Mouse (Mus musculus) CD4-positive naive resting alpha-beta T cell, adult 76 days (primary cell): ENCODE results near the gene Rab7. TPM values are rescaled to one million over a fixed set of nuclear protein-coding genes. Genes with fewer than 3 reads are reported as not detected.

ENCODE experiments used
- total RNA-seq: library from RNA; stranded (reverse); gene quantifications from one replicate; pipeline ENCODE4 v1.2.4, GENCODE M21; 2023

Rab7 gene
- 151 TPM for total RNA-seq

DNA sequence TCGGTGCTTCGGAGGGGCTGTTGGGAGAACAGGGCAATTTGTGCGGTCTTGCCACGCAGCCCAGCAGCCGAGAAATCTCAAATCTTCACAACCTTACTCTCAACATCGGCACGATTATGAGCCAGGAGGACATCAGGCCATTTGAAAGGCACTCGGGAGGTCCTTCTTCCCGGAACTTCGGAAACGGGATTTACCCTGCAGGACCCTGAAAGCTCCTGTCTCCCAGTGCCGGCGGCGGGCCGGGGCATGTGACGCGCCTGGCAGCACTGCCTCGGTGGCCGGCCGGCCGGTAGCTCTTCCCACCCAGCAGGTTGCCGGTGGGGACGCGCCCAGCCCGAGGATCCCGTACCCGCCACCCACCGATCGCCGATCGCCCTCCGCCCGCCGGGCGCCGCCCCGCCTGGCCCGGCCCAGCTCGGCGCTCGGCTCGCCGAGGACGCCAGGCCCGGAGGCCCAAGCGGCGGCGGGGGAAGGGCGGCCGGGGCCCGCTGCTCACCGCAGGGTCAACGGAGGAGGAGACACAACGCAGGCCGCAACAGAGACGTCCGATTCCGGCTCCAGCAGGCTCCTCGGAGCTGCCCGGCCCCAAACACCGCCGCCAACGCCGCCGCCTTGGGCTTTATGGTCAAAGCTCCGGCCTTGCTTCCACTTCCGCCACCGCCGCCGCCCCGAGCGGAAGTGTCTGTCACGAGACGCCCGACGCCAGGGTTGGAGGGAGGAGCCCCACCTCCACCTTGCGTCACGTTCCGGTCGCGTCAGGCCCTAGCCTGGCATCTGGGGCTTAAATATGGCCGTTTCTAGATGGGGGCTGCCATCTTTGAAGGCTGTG is at the start of gene Rab7:
Gene Rab7 (minus strand): TSS at position 694 of the 829 bp plus-strand sequence.

DNA sequence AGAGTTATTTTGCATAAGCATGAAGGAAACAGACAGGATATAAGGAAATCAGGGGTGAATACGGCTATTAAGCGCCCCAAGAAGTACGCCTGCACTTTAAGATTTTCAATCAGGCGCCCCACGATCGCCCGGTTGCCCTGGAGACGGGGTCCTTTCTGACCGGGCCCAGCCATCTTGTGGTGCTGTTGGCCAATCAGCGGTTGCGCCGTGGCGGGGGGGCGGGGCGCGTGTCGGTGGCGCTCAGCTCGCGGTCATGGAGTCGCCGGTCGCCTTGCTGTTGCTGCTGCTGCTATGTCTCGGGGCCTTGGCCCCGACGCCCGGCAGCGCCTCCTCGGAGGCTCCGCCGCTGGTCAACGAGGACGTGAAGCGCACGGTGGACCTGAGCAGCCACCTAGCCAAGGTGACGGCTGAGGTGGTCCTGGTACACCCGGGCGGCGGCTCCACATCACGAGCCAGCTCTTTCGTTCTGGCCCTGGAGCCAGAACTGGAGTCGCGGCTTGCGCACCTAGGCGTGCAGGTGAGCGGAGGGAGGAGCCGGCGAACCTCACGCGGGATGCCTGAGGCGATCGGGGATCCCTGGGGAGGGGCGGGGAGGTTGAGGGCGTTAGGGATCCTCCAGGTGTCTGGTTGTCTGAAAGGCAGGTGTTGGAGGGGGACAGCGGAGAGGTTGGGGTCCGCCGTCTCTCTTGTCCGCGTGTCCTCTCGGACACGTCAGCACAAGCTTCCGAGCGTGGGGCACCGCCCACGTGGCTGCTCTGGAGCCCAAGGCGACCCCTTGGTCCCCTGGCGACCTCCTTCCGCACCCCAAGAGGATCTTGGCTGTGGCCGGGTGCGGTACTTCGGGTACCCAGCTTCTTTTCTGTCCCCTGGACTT is 39.4 kb upstream of the Rab7 start, which contains the start of gene Rpn1:
Gene Rpn1 (plus strand): TSS at position 205 of the 874 bp plus-strand sequence.

DNA sequence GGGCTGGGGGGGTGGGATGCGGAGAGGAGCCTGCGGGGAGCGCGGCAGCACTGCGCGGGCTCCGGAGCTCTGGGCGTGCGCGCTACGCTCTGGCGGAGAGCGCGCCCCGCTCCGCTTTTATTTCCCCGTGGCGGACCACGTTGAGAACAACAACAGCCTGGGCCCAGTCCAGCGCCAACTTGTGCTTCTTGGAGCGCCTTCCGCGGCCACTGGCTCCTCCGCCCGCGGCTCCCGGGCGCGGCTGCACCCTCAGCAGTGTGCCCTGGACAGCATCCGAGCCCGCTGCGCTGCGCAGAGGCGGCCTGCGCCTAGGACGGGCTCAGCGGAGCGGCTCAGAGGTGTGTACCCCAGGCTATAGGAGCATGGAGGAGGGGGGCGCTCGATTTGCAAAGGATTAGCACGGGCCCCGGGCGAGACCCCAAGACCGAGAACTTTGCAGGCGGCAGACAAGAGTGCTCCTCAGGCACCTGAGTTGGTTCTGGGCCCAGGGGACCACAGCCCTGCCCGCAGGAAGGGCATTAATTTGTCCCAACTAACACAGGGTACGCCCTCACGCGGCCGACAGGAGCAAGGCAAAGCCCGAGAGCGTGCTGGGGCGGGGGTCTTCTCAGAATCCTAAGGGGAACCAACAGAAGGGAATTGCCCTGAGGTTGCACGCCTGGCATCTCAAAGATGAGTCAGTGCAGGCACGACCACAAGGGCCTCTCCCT is 63.4 kb downstream of the Rab7 start, which contains the start of gene H1fx:
Gene H1fx (minus strand): TSS at position 91 of the 710 bp plus-strand sequence.

Other genes starting within 250 kb of the Rab7 start
- 28.1 TPM for gene Rab43, start 233.1 kb downstream of the Rab7 start, total RNA-seq
- gene Gm45140, start 209.5 kb downstream of the Rab7 start, total RNA-seq, result 6.3 TPM
- gene Isy1, start 206.5 kb downstream of the Rab7 start, total RNA-seq, result 79.8 TPM
- 566 TPM for gene Cnbp, start 194.2 kb downstream of the Rab7 start, total RNA-seq
- 173 TPM for gene Copg1, start 157.5 kb downstream of the Rab7 start, total RNA-seq
- 41.5 TPM for gene Hmces, start 131.3 kb downstream of the Rab7 start, total RNA-seq
- 0.64 TPM for gene H1fx, start 63.6 kb downstream of the Rab7 start, total RNA-seq
- 91.0 TPM for gene Rpn1, start 39.2 kb upstream of the Rab7 start, total RNA-seq
- gene Gata2, start 148.6 kb upstream of the Rab7 start, total RNA-seq, result 0.76 TPM
- not detected for gene Dnajb8, start 177.0 kb upstream of the Rab7 start, total RNA-seq